Mouse (Mus musculus): Measurements from ENCODE around the gene Etv2. TPM values are rescaled to one million over a fixed set of nuclear protein-coding genes. Genes with fewer than 3 reads are reported as not detected.

Gene Etv2
- polyA plus RNA-seq, 1 experiment from 2014 or later, result not detected

GRCm38 (mm10) chr7:30585170-30585569, 50.5 kb downstream of the Etv2 start:
- no peak overlapping the region for H3K4me2 ChIP-seq
- H3K9ac ChIP-seq, result no peak overlapping the region
- H3K9me3 ChIP-seq, result no peaks in the 10 kb centered on the region
- 96% methylated on average over 7 of the region's 7 CpGs for WGBS
- no peak overlapping the region for H3K4me3 ChIP-seq
- H3K27me3 ChIP-seq, result no peaks in the 10 kb centered on the region
- H3K36me3 ChIP-seq, result peaks cover 66% of the 10 kb centered on the region
- no peak for ATAC-seq (ENCODE audit: insufficient number of reproducible peaks, insufficient read depth, low FRiP score, low TSS enrichment, low read depth)
- no peak overlapping the region for H3K27ac ChIP-seq
- peaks cover 19% of the 10 kb centered on the region for H3K4me1 ChIP-seq

GRCm38 (mm10) chr7:30584339-30584738, 51.3 kb downstream of the Etv2 start:
- WGBS, result 91% methylated on average over 10 of the region's 10 CpGs
- H3K4me3 ChIP-seq, result no peak overlapping the region
- H3K4me2 ChIP-seq, result no peak overlapping the region
- no peaks in the 10 kb centered on the region for H3K9me3 ChIP-seq
- peaks cover 75% of the 10 kb centered on the region for H3K36me3 ChIP-seq
- H3K27me3 ChIP-seq, result no peaks in the 10 kb centered on the region
- H3K27ac ChIP-seq, result no peak overlapping the region
- ATAC-seq (ENCODE audit: insufficient number of reproducible peaks, insufficient read depth, low FRiP score, low TSS enrichment, low read depth), result no peak
- 0 out of 2 replicates have a peak overlapping the region, but pooled peaks have one; percentile 36 for H3K9ac ChIP-seq
- peaks cover 13% of the 10 kb centered on the region for H3K4me1 ChIP-seq

Small RNAs within 50 kb of the gene (microRNA-seq; reads per million reads assigned to microRNA genes)
- gene Mir3569, result not detected

Other genes starting within 250 kb of the Etv2 start
- 38.9 and 40.9 TPM in 2 replicates for gene Tyrobp, start 222.1 kb downstream of the Etv2 start, polyA plus RNA-seq (2015; fragmentation: Nextera tagmentation; extraction: Ambion mirVana)
- gene Hcst, start 216.0 kb downstream of the Etv2 start, polyA plus RNA-seq (2015; fragmentation: Nextera tagmentation; extraction: Ambion mirVana), result 0.72 and 0.91 TPM in 2 replicates
- 1.8 and 2.5 TPM in 2 replicates for gene Nfkbid, start 214.1 kb downstream of the Etv2 start, polyA plus RNA-seq (2015; fragmentation: Nextera tagmentation; extraction: Ambion mirVana)
- 53.4 and 54.1 TPM in 2 replicates for gene Aplp1, start 190.3 kb downstream of the Etv2 start, polyA plus RNA-seq (2015; fragmentation: Nextera tagmentation; extraction: Ambion mirVana)
- gene Kirrel2, start 178.2 kb downstream of the Etv2 start, polyA plus RNA-seq (2015; fragmentation: Nextera tagmentation; extraction: Ambion mirVana), result 0.17 and 0.52 TPM in 2 replicates
- gene Nphs1, start 177.5 kb downstream of the Etv2 start, polyA plus RNA-seq (2015; fragmentation: Nextera tagmentation; extraction: Ambion mirVana), result 0.13 and 0.36 TPM in 2 replicates
- gene Prodh2, start 142.2 kb downstream of the Etv2 start, polyA plus RNA-seq (2015; fragmentation: Nextera tagmentation; extraction: Ambion mirVana), result 0.73 TPM in 1 of 2 replicates, not detected in the other
- gene Arhgap33, start 100.8 kb downstream of the Etv2 start, polyA plus RNA-seq (2015; fragmentation: Nextera tagmentation; extraction: Ambion mirVana), result 16.4 and 17.5 TPM in 2 replicates
- 16.5 and 21.0 TPM in 2 replicates for gene Hspb6, start 83.7 kb downstream of the Etv2 start, polyA plus RNA-seq (2015; fragmentation: Nextera tagmentation; extraction: Ambion mirVana)
- 15.8 and 17.4 TPM in 2 replicates for gene Proser3, start 83.6 kb downstream of the Etv2 start, polyA plus RNA-seq (2015; fragmentation: Nextera tagmentation; extraction: Ambion mirVana)
- gene Lin37, start 76.0 kb downstream of the Etv2 start, polyA plus RNA-seq (2015; fragmentation: Nextera tagmentation; extraction: Ambion mirVana), result 44.1 and 47.7 TPM in 2 replicates
- gene U2af1l4, start 72.6 kb downstream of the Etv2 start, polyA plus RNA-seq (2015; fragmentation: Nextera tagmentation; extraction: Ambion mirVana), result 97.0 and 104 TPM in 2 replicates
- gene Gm49396, start 72.5 kb downstream of the Etv2 start, polyA plus RNA-seq (2015; fragmentation: Nextera tagmentation; extraction: Ambion mirVana), result 14.9 and 15.4 TPM in 2 replicates
- 131 and 138 TPM in 2 replicates for gene Psenen, start 72.2 kb downstream of the Etv2 start, polyA plus RNA-seq (2015; fragmentation: Nextera tagmentation; extraction: Ambion mirVana)
- 4.3 and 4.8 TPM in 2 replicates for gene Igflr1, start 70.4 kb downstream of the Etv2 start, polyA plus RNA-seq (2015; fragmentation: Nextera tagmentation; extraction: Ambion mirVana)
- gene Kmt2b, start 47.1 kb downstream of the Etv2 start, polyA plus RNA-seq (2015; fragmentation: Nextera tagmentation; extraction: Ambion mirVana), result 9.3 and 13.8 TPM in 2 replicates
- gene Zbtb32, start 36.9 kb downstream of the Etv2 start, polyA plus RNA-seq (2015; fragmentation: Nextera tagmentation; extraction: Ambion mirVana), result 0.27 and 0.29 TPM in 2 replicates
- gene Upk1a, start 23.0 kb downstream of the Etv2 start, polyA plus RNA-seq (2015; fragmentation: Nextera tagmentation; extraction: Ambion mirVana), result 0.28 and 0.55 TPM in 2 replicates
- 818 and 841 TPM in 2 replicates for gene Cox6b1, start 9.7 kb downstream of the Etv2 start, polyA plus RNA-seq (2015; fragmentation: Nextera tagmentation; extraction: Ambion mirVana)
- gene Rbm42, start 14.5 kb upstream of the Etv2 start, polyA plus RNA-seq (2015; fragmentation: Nextera tagmentation; extraction: Ambion mirVana), result 128 and 139 TPM in 2 replicates
- 51.0 and 51.3 TPM in 2 replicates for gene Haus5, start 29.1 kb upstream of the Etv2 start, polyA plus RNA-seq (2015; fragmentation: Nextera tagmentation; extraction: Ambion mirVana)
- not detected in 2 replicates for gene Pmis2, start 35.8 kb upstream of the Etv2 start, polyA plus RNA-seq (2015; fragmentation: Nextera tagmentation; extraction: Ambion mirVana)
- not detected in 2 replicates for gene 2200002J24Rik, start 63.1 kb upstream of the Etv2 start, polyA plus RNA-seq (2015; fragmentation: Nextera tagmentation; extraction: Ambion mirVana)
- 0.10 and 0.17 TPM in 2 replicates for gene Atp4a, start 76.4 kb upstream of the Etv2 start, polyA plus RNA-seq (2015; fragmentation: Nextera tagmentation; extraction: Ambion mirVana)
- 181 and 185 TPM in 2 replicates for gene Tmem147, start 93.7 kb upstream of the Etv2 start, polyA plus RNA-seq (2015; fragmentation: Nextera tagmentation; extraction: Ambion mirVana)
- gene Gapdhs, start 107.8 kb upstream of the Etv2 start, polyA plus RNA-seq (2015; fragmentation: Nextera tagmentation; extraction: Ambion mirVana), result 0.74 and 0.90 TPM in 2 replicates
- 2.5 and 3.3 TPM in 2 replicates for gene Sbsn, start 115.6 kb upstream of the Etv2 start, polyA plus RNA-seq (2015; fragmentation: Nextera tagmentation; extraction: Ambion mirVana)
- 14.5 and 22.3 TPM in 2 replicates for gene Dmkn, start 127.9 kb upstream of the Etv2 start, polyA plus RNA-seq (2015; fragmentation: Nextera tagmentation; extraction: Ambion mirVana)
- gene Krtdap, start 152.0 kb upstream of the Etv2 start, polyA plus RNA-seq (2015; fragmentation: Nextera tagmentation; extraction: Ambion mirVana), result 72.6 and 127 TPM in 2 replicates
- not detected in 2 replicates for gene Ffar2, start 187.9 kb upstream of the Etv2 start, polyA plus RNA-seq (2015; fragmentation: Nextera tagmentation; extraction: Ambion mirVana)
- not detected in 2 replicates for gene Ffar3, start 220.3 kb upstream of the Etv2 start, polyA plus RNA-seq (2015; fragmentation: Nextera tagmentation; extraction: Ambion mirVana)
- gene Ffar1, start 225.7 kb upstream of the Etv2 start, polyA plus RNA-seq (2015; fragmentation: Nextera tagmentation; extraction: Ambion mirVana), result not detected in 2 replicates
- 0.18 TPM in 1 of 2 replicates, not detected in the other for gene Cd22, start 244.5 kb upstream of the Etv2 start, polyA plus RNA-seq (2015; fragmentation: Nextera tagmentation; extraction: Ambion mirVana)

All from embryonic facial prominence, embryonic 13.5 days (tissue).